Mouse (Mus musculus) ovary, postnatal 10 days (tissue): ENCODE results near the gene Gal3st2c.
"Not testable (repeated sequence)": the region's sequence is repeated elsewhere in the genome, so short reads cannot be mapped to it uniquely, and the experiment has no call there.

Experiments used
- DNase-seq: peaks from one replicate; pipeline ENCODE4 v3.0.0; 2022; ENCODE audit warnings: low spot score

Gal3st2c gene

GRCm38 (mm10) chr1:94046544-94046943 is 56.2 kb downstream of the Gal3st2c start:
- no peak for DNase-seq

- DNase-seq, result no peak
These were observed 60.8 kb downstream of the Gal3st2c start for GRCm38 (mm10) chr1:94051104-94051503.

GRCm38 (mm10) chr1:94052373-94052772 is 62.1 kb downstream of the Gal3st2c start, which contains the start of gene Pdcd1:
Gene Pdcd1 (minus strand): TSS chr1:94052553.
- no peak for DNase-seq

GRCm38 (mm10) chr1:94053530-94054216 is 63.4 kb downstream of the Gal3st2c start:
- DNase-seq, result no peak

- DNase-seq, result no peak
These were observed 64.2 kb downstream of the Gal3st2c start for GRCm38 (mm10) chr1:94054481-94054880.

GRCm38 (mm10) chr1:94055966-94056365 is 65.7 kb downstream of the Gal3st2c start:
- DNase-seq, result no peak

- DNase-seq, result no peak
These were observed 67.1 kb downstream of the Gal3st2c start for GRCm38 (mm10) chr1:94057401-94057800.

DNA sequence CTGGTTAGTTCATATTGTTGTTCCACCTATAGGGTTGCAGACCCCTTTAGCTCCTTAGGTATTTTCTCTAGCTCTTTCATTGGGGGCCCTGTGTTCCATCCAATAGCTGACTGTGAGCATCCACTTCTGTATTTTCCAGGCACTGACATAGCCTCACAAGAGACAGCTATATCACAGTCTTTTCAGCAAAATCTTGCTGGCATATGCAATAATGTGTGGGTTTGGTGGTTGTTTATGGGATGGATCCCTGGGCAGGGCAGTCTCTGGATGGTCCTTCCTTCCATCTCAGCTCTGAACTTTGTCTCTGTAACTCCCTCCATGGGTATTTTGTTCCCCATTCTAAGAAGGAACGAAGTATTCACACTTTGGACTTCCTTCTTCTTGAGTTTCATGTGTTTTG is 68.0 kb downstream of the Gal3st2c start:
- not testable (repeated sequence) for DNase-seq
